Mouse (Mus musculus): ENCODE data around the gene Cacna1c. TPM values are rescaled to one million over a fixed set of nuclear protein-coding genes. Genes with fewer than 3 reads are reported as not detected.

Cacna1c gene
- polyA plus RNA-seq, 1 experiment from 2014 or later = 2.3 TPM

- WGBS = 72% methylated on average over 9 of the region's 9 CpGs
- Histone ChIP-seq H3K4me1 (replicated peaks; ENCODE audit: control insufficient read depth, insufficient read depth, low read length) (no peaks in the 10 kb centered on the region), H3K9ac (ENCODE audit: low read depth, low read length) (no peak overlapping the region), H3K9me3 (ENCODE audit: control insufficient read depth, low read length) (no peaks in the 10 kb centered on the region), H3K36me3 (ENCODE audit: control insufficient read depth, insufficient read depth, low read length) (no peaks in the 10 kb centered on the region), H3K27me3 (replicated peaks; ENCODE audit: control insufficient read depth, insufficient read depth, low read length) (no peaks in the 10 kb centered on the region), H3K4me2 (no peak overlapping the region), H3K4me3 (ENCODE audit: low read depth, low read length) (no peak overlapping the region), H3K27ac (ENCODE audit: low read depth, low read length) (no peak overlapping the region)
- DNase-seq (ENCODE audit: low spot score) (no peak), ATAC-seq (replicated peaks; ENCODE audit: low FRiP score) (peak; percentile 18)
Observed at GRCm38 (mm10) chr6:118989999-118990776, 206.0 kb downstream of the Cacna1c start.

GRCm38 (mm10) chr6:118984181-118984901, 211.9 kb downstream of the Cacna1c start:
- 68% methylated on average over 11 of the region's 11 CpGs for WGBS
- no peak for ATAC-seq (replicated peaks; ENCODE audit: low FRiP score)

GRCm38 (mm10) chr6:118983471-118984040, 212.7 kb downstream of the Cacna1c start:
- ATAC-seq (replicated peaks; ENCODE audit: low FRiP score) (no peak), DNase-seq (ENCODE audit: low spot score) (no peak)
- WGBS = 83% methylated on average over 8 of the region's 8 CpGs
- H3K36me3 ChIP-seq (ENCODE audit: control insufficient read depth, insufficient read depth, low read length) = no peaks in the 10 kb centered on the region
- no peak overlapping the region for H3K27ac ChIP-seq (ENCODE audit: low read depth, low read length)
- no peak overlapping the region for H3K4me2 ChIP-seq
- H3K4me3 ChIP-seq (ENCODE audit: low read depth, low read length) = no peak overlapping the region
- no peaks in the 10 kb centered on the region for H3K27me3 ChIP-seq (replicated peaks; ENCODE audit: control insufficient read depth, insufficient read depth, low read length)
- peaks cover 4% of the 10 kb centered on the region; the same call in 1 of the 2 replicates for H3K4me1 ChIP-seq (replicated peaks; ENCODE audit: control insufficient read depth, insufficient read depth, low read length)
- no peaks in the 10 kb centered on the region for H3K9me3 ChIP-seq (ENCODE audit: control insufficient read depth, low read length)
- no peak overlapping the region for H3K9ac ChIP-seq (ENCODE audit: low read depth, low read length)

More at GRCm38 (mm10) chr6:118984181-118984901, 211.9 kb downstream of the Cacna1c start:
- Histone ChIP-seq H3K36me3 (ENCODE audit: control insufficient read depth, insufficient read depth, low read length) (no peaks in the 10 kb centered on the region), H3K9ac (ENCODE audit: low read depth, low read length) (no peak overlapping the region), H3K27ac (ENCODE audit: low read depth, low read length) (no peak overlapping the region), H3K4me2 (no peak overlapping the region), H3K27me3 (replicated peaks; ENCODE audit: control insufficient read depth, insufficient read depth, low read length) (no peaks in the 10 kb centered on the region), H3K9me3 (ENCODE audit: control insufficient read depth, low read length) (no peaks in the 10 kb centered on the region), H3K4me1 (replicated peaks; ENCODE audit: control insufficient read depth, insufficient read depth, low read length) (peaks cover 4% of the 10 kb centered on the region; the same call in 1 of the 2 replicates), H3K4me3 (ENCODE audit: low read depth, low read length) (no peak overlapping the region)
- no peak for DNase-seq (ENCODE audit: low spot score)

- Histone ChIP-seq H3K27me3 (replicated peaks; ENCODE audit: control insufficient read depth, insufficient read depth, low read length) (no peaks in the 10 kb centered on the region), H3K27ac (ENCODE audit: low read depth, low read length) (no peak overlapping the region), H3K4me2 (no peak overlapping the region), H3K4me3 (ENCODE audit: low read depth, low read length) (no peak overlapping the region), H3K36me3 (ENCODE audit: control insufficient read depth, insufficient read depth, low read length) (no peaks in the 10 kb centered on the region), H3K9ac (ENCODE audit: low read depth, low read length) (no peak overlapping the region), H3K4me1 (replicated peaks; ENCODE audit: control insufficient read depth, insufficient read depth, low read length) (peaks cover 4% of the 10 kb centered on the region), H3K9me3 (ENCODE audit: control insufficient read depth, low read length) (no peaks in the 10 kb centered on the region)
- no peak for DNase-seq (ENCODE audit: low spot score)
- ATAC-seq (replicated peaks; ENCODE audit: low FRiP score) = no peak
- 77% methylated on average over 12 of the region's 12 CpGs for WGBS
Observed at GRCm38 (mm10) chr6:118980265-118980664, 216.0 kb downstream of the Cacna1c start.

GRCm38 (mm10) chr6:118977443-118978271, 218.6 kb downstream of the Cacna1c start:
- ATAC-seq (replicated peaks; ENCODE audit: low FRiP score) (no peak), DNase-seq (ENCODE audit: low spot score) (no peak)
- Histone ChIP-seq H3K36me3 (ENCODE audit: control insufficient read depth, insufficient read depth, low read length) (no peaks in the 10 kb centered on the region), H3K27me3 (replicated peaks; ENCODE audit: control insufficient read depth, insufficient read depth, low read length) (no peaks in the 10 kb centered on the region), H3K4me1 (replicated peaks; ENCODE audit: control insufficient read depth, insufficient read depth, low read length) (peaks cover 4% of the 10 kb centered on the region), H3K4me3 (ENCODE audit: low read depth, low read length) (no peak overlapping the region), H3K4me2 (no peak overlapping the region), H3K27ac (ENCODE audit: low read depth, low read length) (no peak overlapping the region), H3K9ac (ENCODE audit: low read depth, low read length) (no peak overlapping the region), H3K9me3 (ENCODE audit: control insufficient read depth, low read length) (no peaks in the 10 kb centered on the region)
- WGBS = 53% methylated on average over 10 of the region's 10 CpGs

GRCm38 (mm10) chr6:118976617-118977016, 219.6 kb downstream of the Cacna1c start:
- H3K4me2 ChIP-seq = no peak overlapping the region
- H3K9me3 ChIP-seq (ENCODE audit: control insufficient read depth, low read length) = no peaks in the 10 kb centered on the region
- DNase-seq (ENCODE audit: low spot score) (no peak), ATAC-seq (replicated peaks; ENCODE audit: low FRiP score) (no peak)
- H3K36me3 ChIP-seq (ENCODE audit: control insufficient read depth, insufficient read depth, low read length) = no peaks in the 10 kb centered on the region
- H3K27me3 ChIP-seq (replicated peaks; ENCODE audit: control insufficient read depth, insufficient read depth, low read length) = no peaks in the 10 kb centered on the region
- H3K4me1 ChIP-seq (replicated peaks; ENCODE audit: control insufficient read depth, insufficient read depth, low read length) = peaks cover 4% of the 10 kb centered on the region
- H3K27ac ChIP-seq (ENCODE audit: low read depth, low read length) = no peak overlapping the region
- WGBS = 86% methylated on average over 14 of the region's 14 CpGs
- no peak overlapping the region for H3K4me3 ChIP-seq (ENCODE audit: low read depth, low read length)
- H3K9ac ChIP-seq (ENCODE audit: low read depth, low read length) = no peak overlapping the region

- H3K9ac ChIP-seq (ENCODE audit: low read depth, low read length) = no peak overlapping the region
- 67% methylated on average over 9 of the region's 10 CpGs for WGBS
- no peaks in the 10 kb centered on the region for H3K36me3 ChIP-seq (ENCODE audit: control insufficient read depth, insufficient read depth, low read length)
- no peak overlapping the region for H3K4me2 ChIP-seq
- H3K4me3 ChIP-seq (ENCODE audit: low read depth, low read length) = no peak overlapping the region
- H3K4me1 ChIP-seq (replicated peaks; ENCODE audit: control insufficient read depth, insufficient read depth, low read length) = peaks cover 8% of the 10 kb centered on the region
- no peaks in the 10 kb centered on the region for H3K9me3 ChIP-seq (ENCODE audit: control insufficient read depth, low read length)
- no peak overlapping the region for H3K27ac ChIP-seq (ENCODE audit: low read depth, low read length)
- no peak for ATAC-seq (replicated peaks; ENCODE audit: low FRiP score)
- no peak for DNase-seq (ENCODE audit: low spot score)
- no peaks in the 10 kb centered on the region; the same call in 1 of the 2 replicates for H3K27me3 ChIP-seq (replicated peaks; ENCODE audit: control insufficient read depth, insufficient read depth, low read length)
Observed at GRCm38 (mm10) chr6:118971844-118972531, 224.2 kb downstream of the Cacna1c start.

GRCm38 (mm10) chr6:118968776-118969175, 227.4 kb downstream of the Cacna1c start:
- Histone ChIP-seq H3K4me1 (replicated peaks; ENCODE audit: control insufficient read depth, insufficient read depth, low read length) (peaks cover 8% of the 10 kb centered on the region), H3K4me2 (no peak overlapping the region), H3K9ac (ENCODE audit: low read depth, low read length) (no peak overlapping the region), H3K4me3 (ENCODE audit: low read depth, low read length) (no peak overlapping the region), H3K36me3 (ENCODE audit: control insufficient read depth, insufficient read depth, low read length) (no peaks in the 10 kb centered on the region), H3K27me3 (replicated peaks; ENCODE audit: control insufficient read depth, insufficient read depth, low read length) (no peaks in the 10 kb centered on the region; the same call in 1 of the 2 replicates), H3K9me3 (ENCODE audit: control insufficient read depth, low read length) (no peaks in the 10 kb centered on the region), H3K27ac (ENCODE audit: low read depth, low read length) (no peak overlapping the region)
- ATAC-seq (replicated peaks; ENCODE audit: low FRiP score) = 0 out of 2 replicates have a peak, but pooled peaks have one; percentile 29
- no peak for DNase-seq (ENCODE audit: low spot score)
- WGBS = 28% methylated on average over 4 of the region's 4 CpGs
